Mouse (Mus musculus): ENCODE measurements at regions not wholly inside any gene's neighbourhood (a gene's known extent, or its start where the extent isn't known, plus 50 kb on each side); places are given as distances from the start of the nearest gene placed in this dataset.

GRCm38 (mm10) chr1:55890511-55891151 lies 484.9 kb downstream of the Plcl1 start:
- no peak for DNase-seq

GRCm38 (mm10) chr1:55891894-55892293 lies 486.2 kb downstream of the Plcl1 start:
- DNase-seq = no peak

GRCm38 (mm10) chr1:55897572-55897971 lies 491.9 kb downstream of the Plcl1 start:
- DNase-seq = no peak

- DNase-seq = no peak
Observed at GRCm38 (mm10) chr1:55898031-55898430, 492.3 kb downstream of the Plcl1 start.

- no peak for DNase-seq
Observed at GRCm38 (mm10) chr1:55900033-55900432, 494.3 kb downstream of the Plcl1 start.

GRCm38 (mm10) chr1:55903177-55903576 lies 497.5 kb downstream of the Plcl1 start:
- no peak for DNase-seq

GRCm38 (mm10) chr1:55904571-55904970 lies 498.9 kb downstream of the Plcl1 start:
- no peak for DNase-seq

GRCm38 (mm10) chr1:55905232-55905631 lies 499.5 kb downstream of the Plcl1 start:
- DNase-seq = no peak

GRCm38 (mm10) chr1:55910024-55910423 lies 504.3 kb downstream of the Plcl1 start:
- DNase-seq = no peak

- no peak for DNase-seq
Observed at GRCm38 (mm10) chr1:55914284-55914683, 508.6 kb downstream of the Plcl1 start.

- no peak for DNase-seq
Observed at GRCm38 (mm10) chr1:55915940-55916339, 510.2 kb downstream of the Plcl1 start.

GRCm38 (mm10) chr1:55919516-55919915 lies 513.8 kb downstream of the Plcl1 start:
- DNase-seq = no peak

- no peak for DNase-seq
Observed at GRCm38 (mm10) chr1:55946786-55947549, 541.2 kb downstream of the Plcl1 start.

GRCm38 (mm10) chr1:55947618-55948283 lies 542.0 kb downstream of the Plcl1 start:
- DNase-seq = no peak

- no peak for DNase-seq
Observed at GRCm38 (mm10) chr1:55949606-55950005, 543.9 kb downstream of the Plcl1 start.

GRCm38 (mm10) chr1:55957804-55958445 lies 552.2 kb downstream of the Plcl1 start:
- DNase-seq = no peak

- DNase-seq = peak; percentile 72
Observed at GRCm38 (mm10) chr1:55960291-55960690, 554.6 kb downstream of the Plcl1 start.

- DNase-seq = no peak
Observed at GRCm38 (mm10) chr1:55963867-55964266, 558.1 kb downstream of the Plcl1 start.

- no peak for DNase-seq
Observed at GRCm38 (mm10) chr1:55966273-55966672, 560.6 kb downstream of the Plcl1 start.

- DNase-seq = no peak
Observed at GRCm38 (mm10) chr1:55967869-55968268, 562.1 kb downstream of the Plcl1 start.

GRCm38 (mm10) chr1:55977796-55978195 lies 572.1 kb downstream of the Plcl1 start:
- DNase-seq = no peak

GRCm38 (mm10) chr1:55983522-55984066 lies 577.9 kb downstream of the Plcl1 start:
- no peak for DNase-seq

- DNase-seq = no peak
Observed at GRCm38 (mm10) chr1:55997074-55997473, 591.4 kb downstream of the Plcl1 start.
